Mouse (Mus musculus): ENCODE measurements around the gene Slc6a1. TPM values are rescaled to one million over a fixed set of nuclear protein-coding genes. Genes with fewer than 3 reads are reported as not detected.
A peak's percentile ranks its signal among the peaks of the same experiment; 100 is the strongest.
"Not testable (repeated sequence)": the region's sequence is repeated elsewhere in the genome, so short reads cannot be mapped to it uniquely, and the experiment has no call there.

Slc6a1 gene
- polyA plus RNA-seq, 1 experiment from 2014 or later: 2.4 TPM

DNA sequence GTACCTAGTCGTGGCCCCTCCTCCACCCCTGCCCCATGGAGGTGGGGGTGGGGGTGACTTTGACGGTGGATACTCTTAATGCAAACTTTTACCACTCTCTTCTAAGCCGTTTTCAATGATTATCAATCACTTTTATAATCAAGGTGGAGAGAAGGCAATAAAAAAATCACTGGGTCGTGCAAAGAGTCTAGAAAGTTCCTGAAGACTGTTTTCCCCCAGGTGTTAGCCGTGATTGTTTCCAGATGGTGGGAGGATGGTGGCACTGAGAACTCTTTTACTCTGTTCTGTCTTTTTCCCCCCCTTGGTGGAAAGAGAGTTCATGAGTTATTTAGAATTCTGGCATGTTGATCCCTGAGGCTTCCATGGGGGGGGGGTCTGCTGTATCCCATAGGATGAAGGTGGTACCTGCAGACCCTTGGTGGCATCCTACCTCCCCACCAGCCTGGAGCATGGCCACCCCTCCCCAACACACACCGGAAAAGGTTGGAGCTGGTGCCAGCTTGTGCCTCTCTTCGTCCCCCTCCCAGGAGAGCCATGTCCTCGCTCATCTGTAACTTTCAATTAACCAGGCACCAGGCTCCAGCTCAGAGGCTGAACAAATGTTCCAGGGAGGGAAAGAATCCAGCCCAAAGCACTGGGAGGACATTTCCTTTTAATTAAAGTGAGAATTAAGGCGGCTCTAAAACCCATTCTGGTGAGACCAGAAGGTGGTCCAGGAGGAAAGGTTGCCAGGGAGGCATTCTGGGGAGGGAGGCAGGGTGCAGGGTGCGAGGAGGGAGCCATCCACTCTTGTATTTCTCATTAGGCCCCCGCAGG lies 53.9 kb downstream of the Slc6a1 start:
- H3K27ac ChIP-seq (replicated peaks): peak overlapping the region; percentile 24; the same call in 1 of the 2 replicates
- 53% methylated on average over 11 of the region's 11 CpGs for WGBS

GRCm38 (mm10) chr6:114336944-114337215 lies 54.4 kb downstream of the Slc6a1 start:
- H3K27ac ChIP-seq (replicated peaks): 0 out of 2 replicates have a peak overlapping the region, but pooled peaks have one; percentile 24
- WGBS: 45% methylated on average over 1 of the region's 1 CpGs
- DNase-seq (ENCODE audit: low spot score): no peak
- no peaks in the 10 kb centered on the region for H3K9me3 ChIP-seq
- no peaks in the 10 kb centered on the region for H3K36me3 ChIP-seq (replicated peaks)
- peaks cover 3% of the 10 kb centered on the region; the same call in 1 of the 2 replicates for H3K27me3 ChIP-seq (replicated peaks; ENCODE audit: low read depth, poor library complexity, severe bottlenecking)
- H3K4me1 ChIP-seq: peaks cover 18% of the 10 kb centered on the region
- H3K4me3 ChIP-seq: no peak overlapping the region

More for the DNA sequence above, 53.9 kb downstream of the Slc6a1 start:
- H3K36me3 ChIP-seq (replicated peaks): no peaks in the 10 kb centered on the region
- no peak overlapping the region for H3K4me3 ChIP-seq
- H3K4me1 ChIP-seq: peaks cover 18% of the 10 kb centered on the region
- peaks cover 3% of the 10 kb centered on the region; the same call in 1 of the 2 replicates for H3K27me3 ChIP-seq (replicated peaks; ENCODE audit: low read depth, poor library complexity, severe bottlenecking)
- DNase-seq (ENCODE audit: low spot score): peak; percentile 13
- H3K9me3 ChIP-seq: no peaks in the 10 kb centered on the region

DNA sequence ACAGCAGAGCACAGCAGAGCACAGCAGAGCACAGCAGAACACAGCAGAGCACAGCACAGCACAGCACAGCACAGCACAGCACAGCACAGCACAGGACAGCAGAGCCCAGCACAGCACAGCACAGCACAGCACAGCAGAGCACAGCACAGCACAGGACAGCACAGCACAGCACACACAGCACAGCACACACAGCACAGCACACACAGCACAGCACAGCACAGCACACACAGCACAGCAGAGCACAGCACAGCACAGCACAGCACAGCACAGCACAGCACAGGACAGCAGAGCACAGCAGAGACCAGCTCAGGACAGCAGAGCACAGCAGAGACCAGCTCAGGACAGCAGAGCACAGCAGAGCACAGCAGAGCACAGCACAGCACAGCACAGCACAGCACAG lies 58.9 kb downstream of the Slc6a1 start:
- not testable (repeated sequence) for H3K27ac ChIP-seq (replicated peaks); H3K4me1 ChIP-seq; H3K9me3 ChIP-seq; H3K27me3 ChIP-seq (replicated peaks; ENCODE audit: low read depth, poor library complexity, severe bottlenecking); DNase-seq (ENCODE audit: low spot score); H3K36me3 ChIP-seq (replicated peaks); H3K4me3 ChIP-seq

DNA sequence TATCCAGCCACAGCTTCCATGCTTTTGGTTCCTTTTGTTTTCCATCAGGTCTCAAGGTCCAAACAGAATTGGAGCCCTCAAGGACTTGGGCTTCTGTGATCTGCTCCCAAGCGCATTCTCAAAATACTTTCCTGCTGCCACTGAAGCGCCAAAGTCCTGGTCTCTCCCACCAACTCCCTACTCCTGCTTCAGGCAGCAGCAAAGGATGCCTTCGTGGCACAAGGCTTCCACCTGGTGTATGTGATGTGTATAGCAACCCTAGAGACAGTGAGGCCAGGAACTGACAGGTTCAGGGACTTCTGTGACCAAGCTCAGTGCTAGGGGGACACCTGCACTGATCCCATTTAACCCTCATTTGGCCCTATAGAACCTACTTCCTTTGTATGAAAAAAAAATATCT lies 61.3 kb downstream of the Slc6a1 start:
- Histone ChIP-seq H3K4me3 (no peak overlapping the region), H3K36me3 (replicated peaks) (no peaks in the 10 kb centered on the region), H3K9me3 (no peaks in the 10 kb centered on the region), H3K27me3 (replicated peaks; ENCODE audit: low read depth, poor library complexity, severe bottlenecking) (peaks cover 27% of the 10 kb centered on the region; the same call in 1 of the 2 replicates), H3K4me1 (peaks cover 12% of the 10 kb centered on the region), H3K27ac (replicated peaks) (no peak overlapping the region)
- DNase-seq (ENCODE audit: low spot score): peak; percentile 45
- 18% methylated on average over 3 of the region's 3 CpGs for WGBS

- H3K4me3 ChIP-seq: no peak overlapping the region
- 42% methylated on average over 4 of the region's 4 CpGs for WGBS
- no peaks in the 10 kb centered on the region for H3K9me3 ChIP-seq
- peaks cover 27% of the 10 kb centered on the region; the same call in 1 of the 2 replicates for H3K27me3 ChIP-seq (replicated peaks; ENCODE audit: low read depth, poor library complexity, severe bottlenecking)
- H3K4me1 ChIP-seq: peaks cover 14% of the 10 kb centered on the region
- peak; percentile 62 for DNase-seq (ENCODE audit: low spot score)
- H3K36me3 ChIP-seq (replicated peaks): no peaks in the 10 kb centered on the region
- H3K27ac ChIP-seq (replicated peaks): no peak overlapping the region
Measured at GRCm38 (mm10) chr6:114345156-114345555, 62.7 kb downstream of the Slc6a1 start.

DNA sequence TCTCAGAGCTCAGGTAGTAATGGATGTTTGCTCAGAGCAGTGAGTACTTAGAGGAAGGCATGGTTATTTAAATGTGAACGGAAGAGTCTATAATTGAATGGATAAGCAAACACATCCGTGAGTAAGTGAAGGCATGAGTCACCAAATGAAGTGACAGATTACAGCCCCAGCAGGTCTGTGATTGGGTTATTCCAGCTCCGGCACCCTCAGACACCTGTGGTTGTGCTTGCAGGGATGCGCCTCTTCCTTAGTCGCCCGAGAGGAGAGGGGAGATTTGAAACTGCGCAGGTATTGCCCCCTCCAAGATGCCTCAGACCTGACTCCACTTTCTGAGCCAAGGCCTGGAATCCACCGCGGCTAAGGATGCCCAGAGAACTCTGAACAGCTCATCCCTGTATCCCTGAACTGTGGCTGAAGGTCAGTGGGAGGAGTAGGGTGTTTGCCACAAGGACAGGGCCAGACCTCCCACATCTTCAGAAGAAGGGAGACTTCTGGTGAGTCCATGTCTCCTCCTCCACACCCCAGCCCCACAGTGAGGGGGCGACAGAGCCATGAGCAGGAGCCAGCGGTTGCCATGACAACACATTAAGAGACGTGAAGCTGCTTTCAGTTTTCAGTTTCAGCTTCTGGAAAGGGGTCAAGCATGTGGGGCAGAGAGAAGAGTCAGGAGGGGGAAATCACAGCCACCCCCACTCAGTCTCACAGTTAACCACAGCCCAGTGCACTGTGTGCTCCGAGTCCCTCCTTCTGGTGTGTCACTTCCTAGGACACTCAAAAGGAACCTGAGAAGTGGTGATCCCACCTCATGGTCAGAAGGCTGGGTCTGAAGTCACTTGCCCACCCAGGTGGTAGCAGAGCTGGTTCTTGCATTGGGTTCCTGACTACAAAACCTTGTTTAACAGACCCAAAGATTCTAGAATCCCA lies 65.7 kb downstream of the Slc6a1 start:
- Histone ChIP-seq H3K27me3 (replicated peaks; ENCODE audit: low read depth, poor library complexity, severe bottlenecking) (peaks cover 25% of the 10 kb centered on the region; the same call in 1 of the 2 replicates), H3K27ac (replicated peaks) (no peak overlapping the region), H3K9me3 (no peaks in the 10 kb centered on the region), H3K36me3 (replicated peaks) (no peaks in the 10 kb centered on the region), H3K4me3 (no peak overlapping the region), H3K4me1 (peaks cover 14% of the 10 kb centered on the region)
- peak; percentile 41 for DNase-seq (ENCODE audit: low spot score)
- WGBS: 48% methylated on average over 13 of the region's 13 CpGs

DNA sequence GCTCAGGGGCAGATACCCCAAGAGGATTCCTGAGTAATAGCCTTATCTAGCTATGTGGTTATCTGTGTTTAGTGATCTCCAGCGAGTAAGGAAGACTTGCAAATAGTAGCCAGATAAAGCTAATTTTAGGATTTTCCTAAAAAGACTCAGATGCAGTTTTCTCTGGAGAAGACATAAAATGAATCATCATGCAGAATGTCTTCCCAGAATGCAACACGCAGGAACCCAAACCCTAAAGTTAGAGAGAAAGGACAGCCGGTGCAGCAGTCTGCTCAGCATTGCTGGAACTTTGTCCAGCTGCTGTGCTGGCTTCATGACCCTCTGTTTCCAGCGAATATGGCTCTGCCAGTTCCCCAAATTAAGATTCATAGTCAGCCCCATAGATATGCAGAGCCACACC lies 72.2 kb downstream of the Slc6a1 start:
- Histone ChIP-seq H3K4me3 (no peak overlapping the region), H3K9me3 (no peaks in the 10 kb centered on the region), H3K27me3 (replicated peaks; ENCODE audit: low read depth, poor library complexity, severe bottlenecking) (no peaks in the 10 kb centered on the region), H3K36me3 (replicated peaks) (no peaks in the 10 kb centered on the region), H3K27ac (replicated peaks) (no peak overlapping the region), H3K4me1 (no peaks in the 10 kb centered on the region)
- 82% methylated on average over 4 of the region's 4 CpGs for WGBS
- DNase-seq (ENCODE audit: low spot score): no peak

GRCm38 (mm10) chr6:114358171-114358570 lies 75.7 kb downstream of the Slc6a1 start:
- no peaks in the 10 kb centered on the region for H3K27me3 ChIP-seq (replicated peaks; ENCODE audit: low read depth, poor library complexity, severe bottlenecking)
- H3K36me3 ChIP-seq (replicated peaks): no peaks in the 10 kb centered on the region
- 80% methylated on average over 3 of the region's 3 CpGs for WGBS
- H3K27ac ChIP-seq (replicated peaks): no peak overlapping the region
- no peak overlapping the region for H3K4me3 ChIP-seq
- no peaks in the 10 kb centered on the region for H3K9me3 ChIP-seq
- no peak for DNase-seq (ENCODE audit: low spot score)
- no peaks in the 10 kb centered on the region for H3K4me1 ChIP-seq

DNA sequence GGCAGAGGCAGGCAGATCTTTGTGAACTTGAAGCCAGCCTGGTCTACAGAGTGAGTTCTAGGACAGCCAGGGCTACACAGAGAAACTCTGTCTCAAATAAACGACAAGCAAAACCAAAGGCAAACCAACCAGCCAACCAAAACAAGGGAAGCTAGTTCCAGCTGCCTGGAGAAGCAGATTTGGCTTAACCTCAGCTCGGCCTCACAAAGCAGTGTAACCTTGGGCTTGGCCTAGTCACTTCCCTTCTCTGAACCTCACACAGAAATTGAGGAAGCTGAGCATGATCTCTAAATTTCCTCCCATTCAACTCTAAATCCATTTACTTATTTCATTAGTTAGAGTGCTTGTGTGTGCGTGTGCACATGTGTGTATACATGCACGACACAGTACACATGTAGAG lies 79.9 kb downstream of the Slc6a1 start:
- Histone ChIP-seq H3K27ac (replicated peaks) (no peak overlapping the region), H3K4me1 (0 out of 2 replicates have a peak, but pooled peaks cover 2% of the 10 kb centered on the region), H3K36me3 (replicated peaks) (no peaks in the 10 kb centered on the region), H3K9me3 (no peaks in the 10 kb centered on the region), H3K4me3 (no peak overlapping the region), H3K27me3 (replicated peaks; ENCODE audit: low read depth, poor library complexity, severe bottlenecking) (no peaks in the 10 kb centered on the region; the same call in 1 of the 2 replicates)
- WGBS: 80% methylated on average over 4 of the region's 4 CpGs
- DNase-seq (ENCODE audit: low spot score): no peak

DNA sequence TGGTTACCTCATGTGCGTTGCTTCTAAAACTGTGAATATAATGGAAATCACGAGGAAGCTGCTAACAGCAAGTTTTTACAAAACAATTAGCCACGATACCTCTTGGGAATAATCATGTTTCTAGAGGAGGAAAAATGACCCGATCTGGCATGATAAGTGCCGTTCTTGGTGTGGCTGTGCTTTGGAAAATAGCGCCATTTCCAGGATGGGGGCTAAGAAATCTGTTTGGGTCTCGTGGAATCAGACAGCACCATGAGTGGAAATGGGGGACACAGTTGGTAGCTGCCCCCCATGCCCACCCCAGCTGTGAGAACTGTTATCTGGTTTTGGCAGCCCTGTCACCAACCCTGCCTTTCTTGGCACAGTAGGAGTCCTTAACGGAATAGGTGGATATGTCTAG lies 81.3 kb downstream of the Slc6a1 start:
- Histone ChIP-seq H3K4me1 (peaks cover 2% of the 10 kb centered on the region; the same call in 1 of the 2 replicates), H3K36me3 (replicated peaks) (no peaks in the 10 kb centered on the region), H3K27me3 (replicated peaks; ENCODE audit: low read depth, poor library complexity, severe bottlenecking) (no peaks in the 10 kb centered on the region; the same call in 1 of the 2 replicates), H3K4me3 (no peak overlapping the region), H3K27ac (replicated peaks) (no peak overlapping the region), H3K9me3 (no peaks in the 10 kb centered on the region)
- 83% methylated on average over 8 of the region's 8 CpGs for WGBS
- no peak for DNase-seq (ENCODE audit: low spot score)

- 82% methylated on average over 5 of the region's 5 CpGs for WGBS
Measured at GRCm38 (mm10) chr6:114364734-114365133, 82.3 kb downstream of the Slc6a1 start.

GRCm38 (mm10) chr6:114366191-114366590 lies 83.8 kb downstream of the Slc6a1 start:
- H3K9me3 ChIP-seq: no peaks in the 10 kb centered on the region
- DNase-seq (ENCODE audit: low spot score): no peak
- H3K27me3 ChIP-seq (replicated peaks; ENCODE audit: low read depth, poor library complexity, severe bottlenecking): no peaks in the 10 kb centered on the region; the same call in 1 of the 2 replicates
- no peak overlapping the region for H3K4me3 ChIP-seq
- WGBS: 82% methylated on average over 5 of the region's 5 CpGs
- H3K27ac ChIP-seq (replicated peaks): no peak overlapping the region
- peaks cover 2% of the 10 kb centered on the region; the same call in 1 of the 2 replicates for H3K4me1 ChIP-seq
- no peaks in the 10 kb centered on the region for H3K36me3 ChIP-seq (replicated peaks)

More at GRCm38 (mm10) chr6:114364734-114365133, 82.3 kb downstream of the Slc6a1 start:
- H3K27me3 ChIP-seq (replicated peaks; ENCODE audit: low read depth, poor library complexity, severe bottlenecking): no peaks in the 10 kb centered on the region; the same call in 1 of the 2 replicates
- no peaks in the 10 kb centered on the region for H3K9me3 ChIP-seq
- DNase-seq (ENCODE audit: low spot score): no peak
- no peaks in the 10 kb centered on the region for H3K36me3 ChIP-seq (replicated peaks)
- H3K4me1 ChIP-seq: peaks cover 2% of the 10 kb centered on the region; the same call in 1 of the 2 replicates
- no peak overlapping the region for H3K4me3 ChIP-seq
- H3K27ac ChIP-seq (replicated peaks): no peak overlapping the region

Data from embryonic facial prominence, embryonic 10.5 days (tissue).